Mouse (Mus musculus): Measurements from ENCODE around the gene Tet1.

GRCm38 (mm10) chr10:62884517-62884916 lies 24.3 kb downstream of the Tet1 start:
- TF ChIP-seq POLR2A (IDR thresholded peaks at IDR 0.05; ENCODE audit: low read depth, low read length): no peak
- TF ChIP-seq CTCF (IDR thresholded peaks at IDR 0.05; ENCODE audit: extremely low read depth, insufficient read depth, insufficient read length, insufficient replicate concordance): no peak

Data from spleen, adult 2 months (tissue).